Mouse (Mus musculus) lung, postnatal 0 days (tissue): ENCODE measurements around the gene Gm49392. TPM values are rescaled to one million over a fixed set of nuclear protein-coding genes. Genes with fewer than 3 reads are reported as not detected.
"Not testable (repeated sequence)": the region's sequence is repeated elsewhere in the genome, so short reads cannot be mapped to it uniquely, and the experiment has no call there.

Source experiments
- ATAC-seq: fragments of 200-750 bp; cut with Nextera tagmentation; 2 replicates; pipeline ENCODE4 v1.8.0; 2017; ENCODE audit warnings: moderate library complexity
- DNase-seq: peaks from one replicate; pipeline ENCODE4 v3.0.0-alpha.2; 2016; ENCODE audit warnings: low spot score
- H3K27ac ChIP-seq: fragments of 300-500 bp; sonication (generic); 2 replicates; pipeline ENCODE4 v1.5.1; 2014; ENCODE audit warnings: antibody characterized with exemption, mild to moderate bottlenecking, low read length, mixed read lengths
- H3K27me3 ChIP-seq: fragments of 300-500 bp; sonication (generic); replicated peaks from 2 replicates; pipeline ENCODE4 v1.6.1; 2014; ENCODE audit warnings: low read length, mixed read lengths; ENCODE audit not compliant: insufficient read depth
- H3K36me3 ChIP-seq: fragments of 300-500 bp; sonication (generic); 2 replicates; pipeline ENCODE4 v1.6.1; 2014; ENCODE audit warnings: low read length, mixed read lengths; ENCODE audit not compliant: insufficient read depth
- H3K4me1 ChIP-seq: fragments of 300-500 bp; sonication (generic); 2 replicates; pipeline ENCODE4 v1.6.1; 2014; ENCODE audit warnings: antibody characterized with exemption, low read depth, low read length, mixed read lengths; ENCODE audit not compliant: insufficient read depth
- H3K4me2 ChIP-seq: fragments of 300-500 bp; sonication (generic); replicated peaks from 2 replicates; pipeline ENCODE4 v1.6.1; 2014; ENCODE audit warnings: low read depth, mild to moderate bottlenecking, low read length, moderate library complexity, mixed read lengths
- H3K4me3 ChIP-seq: fragments of 300-500 bp; sonication (generic); 2 replicates; pipeline ENCODE4 v1.5.1; 2014; ENCODE audit warnings: low read depth, low read length
- H3K9ac ChIP-seq: fragments of 300-500 bp; sonication (generic); replicated peaks from 2 replicates; pipeline ENCODE4 v1.6.1; 2014; ENCODE audit warnings: low read depth, mild to moderate bottlenecking
- H3K9me3 ChIP-seq: fragments of 300-500 bp; sonication (generic); 2 replicates; pipeline ENCODE4 v1.6.1; 2016; ENCODE audit warnings: low read length, mixed read lengths
- CTCF ChIP-seq: IDR thresholded peaks from 2 replicates; pipeline ENCODE4 v1.5.1; 2016; ENCODE audit warnings: antibody characterized with exemption, mild to moderate bottlenecking
- EP300 ChIP-seq: IDR thresholded peaks from 2 replicates; pipeline ENCODE4 v1.6.1; 2016; ENCODE audit warnings: antibody characterized with exemption, mild to moderate bottlenecking, control low read depth
- WGBS: fragments of 180-500 bp; shearing (Covaris S2); extraction: QIAGEN DNeasy Blood & Tissue Kit; methylation state at CpG from one replicate; pipeline ENCODE4 v1.1.7; 2014; 5-methylcytosine and 5-hydroxymethylcytosine counted together
- polyA plus RNA-seq: library from polyadenylated mRNA; unstranded; fragments of >200 nt; fragmentation: Nextera tagmentation; extraction: Ambion mirVana; gene quantifications from 2 replicates; pipeline ENCODE4 v1.2.1, GENCODE M21; 2015

The Gm49392 gene
- polyA plus RNA-seq = 1.3 and 1.8 TPM in 2 replicates

- not testable (repeated sequence) for DNase-seq
Measured at GRCm38 (mm10) chr13:60896794-60897193, at the start of gene Gm49392. TSS of gene Gm49392 (minus strand) at chr13:60896894.

GRCm38 (mm10) chr13:60941884-60942283, 45.2 kb upstream of the Gm49392 start, which contains the start of gene Tpbpa:
TSS of gene Tpbpa (minus strand) at chr13:60941984.
- ATAC-seq, H3K4me2 ChIP-seq, H3K36me3 ChIP-seq, H3K4me3 ChIP-seq, H3K4me1 ChIP-seq, H3K9me3 ChIP-seq, H3K27ac ChIP-seq, DNase-seq, H3K27me3 ChIP-seq, H3K9ac ChIP-seq: not testable (repeated sequence)
- 79% methylated on average over 3 of the region's 3 CpGs for WGBS

More at GRCm38 (mm10) chr13:60896794-60897193, at the start of gene Gm49392:
- not testable (repeated sequence) for H3K4me2 ChIP-seq, H3K36me3 ChIP-seq, H3K9me3 ChIP-seq, H3K4me1 ChIP-seq, ATAC-seq, H3K27me3 ChIP-seq, H3K4me3 ChIP-seq, H3K9ac ChIP-seq
- peak within 1 kb of the TSS; percentile 16; the same call in 1 of the 2 replicates for H3K27ac ChIP-seq
- WGBS = 89% methylated on average over 7 of the region's 8 CpGs

- Histone ChIP-seq H3K4me2 (no peak within 1 kb of the TSS), H3K4me1 (no peaks in the 10 kb centered on the region), H3K9me3 (no peaks in the 10 kb centered on the region), H3K36me3 (no peaks in the 10 kb centered on the region), H3K27ac (peak within 1 kb of the TSS; percentile 16; the same call in 1 of the 2 replicates), H3K9ac (no peak within 1 kb of the TSS), H3K27me3 (no peaks in the 10 kb centered on the region), H3K4me3 (no peak within 1 kb of the TSS)
- DNase-seq (peak; percentile 74), ATAC-seq (peak; percentile 97)
- 35% methylated on average over 5 of the region's 5 CpGs for WGBS
- TF ChIP-seq EP300 = peak; percentile 100
- TF ChIP-seq CTCF = no peak
Measured at GRCm38 (mm10) chr13:60936500-60936901, 39.8 kb upstream of the Gm49392 start, which contains the start of the genes Gm49391 and Ctla2a. TSS of gene Gm49391 (minus strand) at chr13:60936571. TSS of gene Ctla2a (minus strand) at chr13:60936625.

- not testable (repeated sequence) for H3K4me1 ChIP-seq, H3K4me3 ChIP-seq, H3K4me2 ChIP-seq, H3K27me3 ChIP-seq, H3K36me3 ChIP-seq, H3K9me3 ChIP-seq, H3K27ac ChIP-seq, ATAC-seq, DNase-seq, H3K9ac ChIP-seq
- WGBS = 66% methylated on average over 2 of the region's 2 CpGs
Measured at GRCm38 (mm10) chr13:60935490-60935889, 38.8 kb upstream of the Gm49392 start, which contains the start of gene Gm49393. TSS of gene Gm49393 (minus strand) at chr13:60935590.

- not testable (repeated sequence) for H3K27me3 ChIP-seq, H3K9me3 ChIP-seq, H3K4me2 ChIP-seq, ATAC-seq, H3K9ac ChIP-seq, H3K36me3 ChIP-seq, H3K4me3 ChIP-seq, H3K27ac ChIP-seq, H3K4me1 ChIP-seq, DNase-seq
- WGBS = 84% methylated on average over 2 of the region's 2 CpGs
Measured at GRCm38 (mm10) chr13:60904780-60905179, 8.1 kb upstream of the Gm49392 start, which contains the start of gene Tpbpb. TSS of gene Tpbpb (minus strand) at chr13:60904880.

GRCm38 (mm10) chr13:60897328-60897727, 634 bp upstream of the Gm49392 start, which contains the start of gene Ctla2b:
TSS of gene Ctla2b (minus strand) at chr13:60897447.
- Histone ChIP-seq H3K9me3 (no peaks in the 10 kb centered on the region), H3K27ac (peak within 1 kb of the TSS; percentile 16; the same call in 1 of the 2 replicates), H3K4me2 (no peak within 1 kb of the TSS), H3K9ac (no peak within 1 kb of the TSS), H3K36me3 (no peaks in the 10 kb centered on the region), H3K4me1 (no peaks in the 10 kb centered on the region), H3K27me3 (no peaks in the 10 kb centered on the region), H3K4me3 (no peak within 1 kb of the TSS)
- TF ChIP-seq CTCF (no peak), EP300 (peak; percentile 99)
- DNase-seq (peak; percentile 68), ATAC-seq (peak; percentile 98)
- WGBS = 49% methylated on average over 3 of the region's 3 CpGs
